Mouse (Mus musculus): ENCODE measurements around the gene Lig4. TPM values are rescaled to one million over a fixed set of nuclear protein-coding genes. Genes with fewer than 3 reads are reported as not detected.

Lig4 gene
- polyA plus RNA-seq, 1 experiment from 2014 or later: 10.4 TPM

GRCm38 (mm10) chr8:9975898-9976611 lies 1.4 kb downstream of the Lig4 start:
- peak overlapping the region; percentile 31; the same call in 1 of the 2 replicates for H3K27ac ChIP-seq (replicated peaks)
- H3K9me3 ChIP-seq: no peaks in the 10 kb centered on the region
- H3K4me3 ChIP-seq: peak overlapping the region; percentile 83
- ATAC-seq (replicated peaks): peak; percentile 96
- peaks cover 39% of the 10 kb centered on the region for H3K4me1 ChIP-seq
- WGBS: under 1% methylated on average over 47 of the region's 47 CpGs
- peak overlapping the region; percentile 66 for H3K9ac ChIP-seq (replicated peaks)
- H3K4me2 ChIP-seq (replicated peaks): peak overlapping the region; percentile 89
- H3K27me3 ChIP-seq: no peaks in the 10 kb centered on the region
- H3K36me3 ChIP-seq: peaks cover 26% of the 10 kb centered on the region

DNA sequence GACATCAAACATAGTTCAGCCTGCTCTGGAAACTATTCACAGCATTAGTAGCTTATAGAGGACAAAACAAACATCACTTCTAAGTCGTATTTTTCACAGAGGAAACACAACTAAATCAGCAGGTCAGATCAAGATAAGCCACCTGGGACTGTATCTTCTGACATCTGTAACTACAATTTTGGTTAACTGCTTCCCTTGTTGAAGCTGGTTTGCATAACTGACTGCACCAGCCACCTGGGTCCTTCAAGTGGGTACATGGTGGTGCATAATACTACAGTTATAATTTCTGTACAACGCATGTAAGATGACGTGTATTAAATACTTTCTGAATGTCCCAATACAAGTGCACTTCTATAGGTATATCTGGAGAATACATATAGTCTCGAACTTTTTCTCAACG lies 2.2 kb downstream of the Lig4 start:
- Histone ChIP-seq H3K27ac (replicated peaks) (no peak overlapping the region), H3K27me3 (no peaks in the 10 kb centered on the region), H3K4me3 (peak overlapping the region; percentile 83), H3K36me3 (peaks cover 28% of the 10 kb centered on the region), H3K9me3 (no peaks in the 10 kb centered on the region), H3K4me1 (peaks cover 39% of the 10 kb centered on the region), H3K4me2 (replicated peaks) (peak overlapping the region; percentile 89), H3K9ac (replicated peaks) (0 out of 2 replicates have a peak overlapping the region, but pooled peaks have one; percentile 66)
- WGBS: 53% methylated on average over 5 of the region's 5 CpGs
- no peak for ATAC-seq (replicated peaks)

- Histone ChIP-seq H3K4me1 (peaks cover 16% of the 10 kb centered on the region), H3K9ac (replicated peaks) (no peak overlapping the region), H3K27me3 (no peaks in the 10 kb centered on the region), H3K4me2 (replicated peaks) (no peak overlapping the region), H3K27ac (replicated peaks) (no peak overlapping the region), H3K4me3 (no peak overlapping the region), H3K36me3 (peaks cover 28% of the 10 kb centered on the region), H3K9me3 (no peaks in the 10 kb centered on the region)
- no peak for ATAC-seq (replicated peaks)
- WGBS: 96% methylated on average over 9 of the region's 9 CpGs
These were observed 5.6 kb downstream of the Lig4 start for GRCm38 (mm10) chr8:9971866-9972265.

- no peaks in the 10 kb centered on the region for H3K27me3 ChIP-seq
- no peak for ATAC-seq (replicated peaks)
- H3K27ac ChIP-seq (replicated peaks): no peak overlapping the region
- 93% methylated on average over 2 of the region's 2 CpGs for WGBS
- no peaks in the 10 kb centered on the region for H3K4me1 ChIP-seq
- H3K9me3 ChIP-seq: no peaks in the 10 kb centered on the region
- no peak overlapping the region for H3K4me2 ChIP-seq (replicated peaks)
- H3K9ac ChIP-seq (replicated peaks): no peak overlapping the region
- no peaks in the 10 kb centered on the region for H3K36me3 ChIP-seq
- H3K4me3 ChIP-seq: no peak overlapping the region
These were observed 17.6 kb downstream of the Lig4 start for GRCm38 (mm10) chr8:9959919-9960318.

DNA sequence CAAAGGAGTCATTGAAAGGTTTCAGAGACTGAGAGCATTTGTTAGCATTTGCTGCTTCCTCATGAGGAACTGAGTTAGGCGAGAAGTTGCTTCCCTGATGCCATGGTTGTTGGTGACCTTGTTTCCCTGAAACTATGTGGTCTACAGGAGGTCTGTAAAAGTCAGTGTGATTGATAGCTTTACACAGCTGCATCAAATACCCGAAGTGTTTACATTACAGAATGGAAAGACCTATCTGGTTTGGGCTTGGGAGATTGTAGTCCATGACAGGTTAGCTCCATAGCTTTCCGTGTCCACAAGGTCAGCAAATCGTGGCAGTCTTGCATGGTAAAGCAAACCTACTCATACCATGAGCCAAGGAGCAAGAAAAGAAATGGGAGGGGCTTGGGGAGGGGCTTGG lies 19.1 kb downstream of the Lig4 start:
- no peak overlapping the region for H3K27ac ChIP-seq (replicated peaks)
- H3K9me3 ChIP-seq: no peaks in the 10 kb centered on the region
- no peak overlapping the region for H3K4me3 ChIP-seq
- H3K36me3 ChIP-seq: no peaks in the 10 kb centered on the region
- WGBS: 78% methylated on average over 4 of the region's 4 CpGs
- H3K9ac ChIP-seq (replicated peaks): no peak overlapping the region
- ATAC-seq (replicated peaks): no peak
- H3K4me1 ChIP-seq: no peaks in the 10 kb centered on the region
- no peaks in the 10 kb centered on the region for H3K27me3 ChIP-seq
- no peak overlapping the region for H3K4me2 ChIP-seq (replicated peaks)

DNA sequence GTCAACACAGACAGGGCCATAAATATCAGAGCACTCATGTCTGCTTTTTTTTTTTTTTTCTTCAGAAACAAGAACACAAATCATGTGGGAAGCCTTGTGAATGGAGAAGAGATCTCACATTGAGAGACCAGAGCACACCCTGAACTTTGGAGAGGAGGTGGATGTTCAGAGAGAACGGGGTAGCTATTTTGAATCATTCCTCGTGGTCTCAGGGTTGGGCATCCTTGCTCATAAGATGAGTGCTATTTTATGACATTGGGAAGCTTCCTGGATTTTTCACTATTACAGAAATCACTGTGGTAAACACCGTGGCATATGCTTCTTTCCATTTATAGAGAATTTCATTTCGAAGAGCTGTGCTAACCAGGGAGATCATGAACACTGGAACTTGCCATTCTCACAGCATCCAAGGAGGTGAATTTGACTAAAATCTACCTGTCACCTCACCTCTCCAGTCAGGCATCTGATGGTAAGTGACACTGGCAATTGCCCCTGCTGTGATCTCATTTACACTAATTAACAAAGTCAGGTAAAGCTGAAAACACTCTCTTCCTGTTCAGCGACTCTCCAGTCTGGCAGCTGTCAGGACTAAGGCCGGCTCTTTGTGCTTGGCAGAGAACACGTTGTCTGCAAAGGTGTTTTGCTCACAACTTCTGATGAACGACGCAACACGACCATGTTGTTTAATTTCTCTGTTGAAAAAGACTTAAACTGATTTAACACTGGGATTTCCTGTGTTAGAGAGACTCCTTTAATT lies 28.2 kb downstream of the Lig4 start:
- no peak for ATAC-seq (replicated peaks)
- Histone ChIP-seq H3K4me2 (replicated peaks) (no peak overlapping the region), H3K27ac (replicated peaks) (no peak overlapping the region), H3K36me3 (no peaks in the 10 kb centered on the region), H3K9me3 (no peaks in the 10 kb centered on the region), H3K27me3 (no peaks in the 10 kb centered on the region), H3K4me3 (no peak overlapping the region), H3K4me1 (0 out of 2 replicates have a peak, but pooled peaks cover 2% of the 10 kb centered on the region), H3K9ac (replicated peaks) (no peak overlapping the region)
- 58% methylated on average over 10 of the region's 10 CpGs for WGBS

DNA sequence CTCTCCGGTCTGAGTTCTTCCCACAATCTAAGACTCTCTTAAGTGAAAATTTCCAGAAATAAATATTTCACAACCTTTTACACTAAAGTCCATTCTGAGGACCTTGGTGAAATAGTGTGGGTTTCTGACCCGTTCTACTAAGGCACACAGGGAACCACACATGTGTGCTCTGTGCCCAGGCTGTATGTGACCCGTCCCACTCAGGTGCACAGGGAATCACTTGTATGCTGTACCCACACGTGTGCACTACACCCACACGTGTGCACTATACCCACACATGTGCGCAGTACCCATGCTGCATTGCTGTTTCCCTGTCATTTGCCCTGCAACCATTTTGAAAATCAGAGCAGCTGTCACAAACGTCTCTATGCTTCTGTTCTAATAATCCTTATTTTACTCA lies 41.9 kb downstream of the Lig4 start:
- Histone ChIP-seq H3K4me1 (peaks cover 5% of the 10 kb centered on the region; the same call in 1 of the 2 replicates), H3K9me3 (no peaks in the 10 kb centered on the region), H3K9ac (replicated peaks) (no peak overlapping the region), H3K27ac (replicated peaks) (no peak overlapping the region), H3K4me3 (no peak overlapping the region), H3K27me3 (no peaks in the 10 kb centered on the region), H3K36me3 (no peaks in the 10 kb centered on the region), H3K4me2 (replicated peaks) (no peak overlapping the region)
- ATAC-seq (replicated peaks): peak; percentile 61; the same call in 1 of the 2 replicates
- 72% methylated on average over 7 of the region's 7 CpGs for WGBS

DNA sequence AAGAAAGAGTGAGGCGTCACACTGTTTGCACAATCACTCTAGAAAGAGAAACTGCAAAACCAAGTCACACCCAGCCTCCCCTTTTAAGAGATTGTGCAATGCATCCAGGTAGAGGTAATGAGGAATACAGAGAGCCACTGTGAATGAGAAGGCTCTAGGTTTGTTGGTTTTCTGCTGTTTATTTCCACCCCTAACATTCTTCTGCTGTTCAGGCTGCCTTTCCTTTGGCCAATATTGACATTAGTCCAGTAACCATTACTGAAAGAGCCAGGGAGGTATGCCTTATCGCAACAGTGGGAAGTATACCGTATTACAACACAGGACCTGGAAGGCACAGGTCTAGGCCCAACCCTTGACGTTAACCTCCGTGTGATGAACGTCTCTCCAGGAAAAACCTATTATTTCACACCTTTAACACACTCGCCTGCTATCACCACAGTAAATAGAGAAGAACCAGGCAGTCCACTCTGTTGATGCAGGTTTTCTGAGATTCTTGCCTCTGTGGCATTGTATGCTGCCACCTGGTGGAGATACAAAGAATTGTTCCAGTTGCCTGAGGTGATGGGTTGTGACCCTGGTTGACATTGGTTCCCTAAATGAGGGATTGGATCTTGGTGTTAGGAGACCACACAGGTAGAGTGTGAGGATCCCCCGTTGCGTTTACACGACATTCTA lies 42.5 kb downstream of the Lig4 start:
- H3K27ac ChIP-seq (replicated peaks): no peak overlapping the region
- peaks cover 7% of the 10 kb centered on the region; the same call in 1 of the 2 replicates for H3K4me1 ChIP-seq
- peak; percentile 49; the same call in 1 of the 2 replicates for ATAC-seq (replicated peaks)
- H3K4me3 ChIP-seq: no peak overlapping the region
- whole genome bisulfite sequencing: 40% methylated on average over 10 of the region's 10 CpGs
- no peaks in the 10 kb centered on the region for H3K36me3 ChIP-seq
- H3K27me3 ChIP-seq: no peaks in the 10 kb centered on the region
- H3K9ac ChIP-seq (replicated peaks): no peak overlapping the region
- no peaks in the 10 kb centered on the region for H3K9me3 ChIP-seq
- no peak overlapping the region for H3K4me2 ChIP-seq (replicated peaks)

DNA sequence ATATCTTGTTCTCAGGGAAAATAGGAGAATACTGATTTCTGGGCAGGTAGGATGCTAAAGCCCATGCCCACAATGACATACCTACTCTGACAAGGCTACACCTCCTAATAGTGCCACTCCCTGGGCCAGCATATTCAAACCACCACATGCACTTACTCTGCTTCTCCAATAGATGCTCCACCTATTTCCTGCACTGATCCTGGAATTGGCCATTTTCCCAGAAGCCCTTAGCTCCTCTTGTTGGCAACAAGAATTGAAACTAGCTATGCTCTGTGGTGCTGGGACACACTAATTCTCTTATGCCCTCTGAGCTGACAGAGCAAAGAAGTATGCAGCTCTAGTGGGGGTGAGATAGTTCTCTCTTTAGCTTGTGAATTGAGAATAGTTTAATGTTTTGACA lies 44.8 kb downstream of the Lig4 start:
- no peak overlapping the region for H3K27ac ChIP-seq (replicated peaks)
- no peaks in the 10 kb centered on the region for H3K9me3 ChIP-seq
- ATAC-seq (replicated peaks): no peak
- no peak overlapping the region for H3K4me3 ChIP-seq
- no peak overlapping the region for H3K9ac ChIP-seq (replicated peaks)
- no peaks in the 10 kb centered on the region for H3K27me3 ChIP-seq
- H3K4me1 ChIP-seq: peaks cover 9% of the 10 kb centered on the region; the same call in 1 of the 2 replicates
- H3K4me2 ChIP-seq (replicated peaks): no peak overlapping the region
- H3K36me3 ChIP-seq: no peaks in the 10 kb centered on the region

GRCm38 (mm10) chr8:9929746-9930445 lies 47.6 kb downstream of the Lig4 start:
- Histone ChIP-seq H3K9ac (replicated peaks) (no peak overlapping the region), H3K4me1 (peaks cover 9% of the 10 kb centered on the region; the same call in 1 of the 2 replicates), H3K9me3 (no peaks in the 10 kb centered on the region), H3K4me2 (replicated peaks) (no peak overlapping the region), H3K27me3 (no peaks in the 10 kb centered on the region), H3K36me3 (no peaks in the 10 kb centered on the region), H3K4me3 (no peak overlapping the region), H3K27ac (replicated peaks) (0 out of 2 replicates have a peak overlapping the region, but pooled peaks have one; percentile 18)
- ATAC-seq (replicated peaks): peak; percentile 85
- WGBS: 58% methylated on average over 14 of the region's 14 CpGs
